Mouse (Mus musculus) C2C12 (cell line): ENCODE measurements around the gene Rfng.
"Not testable (repeated sequence)": the region's sequence is repeated elsewhere in the genome, so short reads cannot be mapped to it uniquely, and the experiment has no call there.

Experiments
- CEBPB ChIP-seq: IDR thresholded peaks from one replicate; pipeline ENCODE4 v1.6.1; 2011; ENCODE audit warnings: low read depth, mild to moderate bottlenecking, control low read depth, moderate library complexity
- CTCF ChIP-seq: IDR thresholded peaks from one replicate; pipeline ENCODE4 v1.5.1; 2011; ENCODE audit not compliant: control insufficient read depth, insufficient read depth, insufficient read length
- FOSL1 ChIP-seq: IDR thresholded peaks from one replicate; pipeline ENCODE4 v1.8.0; 2011; ENCODE audit warnings: mild to moderate bottlenecking, low read length; ENCODE audit not compliant: poor library complexity, insufficient read depth, severe bottlenecking
- MAX ChIP-seq: IDR thresholded peaks from one replicate; pipeline ENCODE4 v1.6.1; 2011; ENCODE audit warnings: mild to moderate bottlenecking, control low read depth
- MYOD1 ChIP-seq: IDR thresholded peaks from one replicate; pipeline ENCODE4 v1.6.1; 2011; ENCODE audit warnings: low read depth; ENCODE audit not compliant: control insufficient read depth, insufficient read length
- USF1 ChIP-seq: IDR thresholded peaks from one replicate; pipeline ENCODE4 v1.6.1; 2011; ENCODE audit warnings: low read depth, mild to moderate bottlenecking, control low read depth, moderate library complexity

- not testable (repeated sequence) for TF ChIP-seq MYOD1, CTCF, USF1, MAX, CEBPB, FOSL1
Observed at GRCm38 (mm10) chr11:120762672-120763041, 21.4 kb downstream of the Rfng start, which contains the start of gene Hmga1b.
